Mouse (Mus musculus) bone marrow, adult 2 months (tissue): Measurements from ENCODE around the gene Fars2. TPM values are rescaled to one million over a fixed set of nuclear protein-coding genes. Genes with fewer than 3 reads are reported as not detected.

ENCODE experiments used
- H3K27ac ChIP-seq: fragments of 200-500 bp; 2 replicates; pipeline ENCODE4 v1.5.1; 2012; ENCODE audit warnings: low read depth, mild to moderate bottlenecking, control low read depth, inconsistent platforms, low read length; ENCODE audit not compliant: control insufficient read depth, poor library complexity, insufficient read depth
- H3K4me1 ChIP-seq: fragments of 200-500 bp; 2 replicates; pipeline ENCODE4 v1.6.1; 2011; ENCODE audit warnings: low read length; ENCODE audit not compliant: control insufficient read depth, insufficient read depth
- H3K4me3 ChIP-seq: fragments of 200-500 bp; replicated peaks from 2 replicates; pipeline ENCODE3; 2011; ENCODE audit warnings: mild to moderate bottlenecking, low read depth, low read length, control low read depth; ENCODE audit not compliant: control insufficient read depth
- CTCF ChIP-seq: fragments of 200-500 bp; IDR thresholded peaks from 2 replicates; pipeline ENCODE4 v1.5.1; 2011; ENCODE audit warnings: low read length, control low read depth; ENCODE audit not compliant: control insufficient read depth, insufficient read depth
- POLR2A ChIP-seq: fragments of 200-500 bp; IDR thresholded peaks from 2 replicates; pipeline ENCODE4 v1.6.1; 2011; ENCODE audit warnings: low read depth, mild to moderate bottlenecking, control low read depth, low read length, borderline replicate concordance; ENCODE audit not compliant: control insufficient read depth
- WGBS: fragments of 180-500 bp; shearing (Covaris S2); methylation state at CpG from one replicate; pipeline ENCODE4 v1.1.7; 2018; 5-methylcytosine and 5-hydroxymethylcytosine counted together
- polyA plus RNA-seq: library from polyadenylated mRNA; stranded (reverse); fragments of >200 nt; gene quantifications from 2 replicates; pipeline ENCODE4 v1.2.4, GENCODE M21; 2011; ENCODE audit warnings: low replicate concordance; ENCODE audit not compliant: missing spikeins, insufficient read depth, insufficient read length

The Fars2 gene
- polyA plus RNA-seq, 1 experiment, result 29.7 TPM

DNA sequence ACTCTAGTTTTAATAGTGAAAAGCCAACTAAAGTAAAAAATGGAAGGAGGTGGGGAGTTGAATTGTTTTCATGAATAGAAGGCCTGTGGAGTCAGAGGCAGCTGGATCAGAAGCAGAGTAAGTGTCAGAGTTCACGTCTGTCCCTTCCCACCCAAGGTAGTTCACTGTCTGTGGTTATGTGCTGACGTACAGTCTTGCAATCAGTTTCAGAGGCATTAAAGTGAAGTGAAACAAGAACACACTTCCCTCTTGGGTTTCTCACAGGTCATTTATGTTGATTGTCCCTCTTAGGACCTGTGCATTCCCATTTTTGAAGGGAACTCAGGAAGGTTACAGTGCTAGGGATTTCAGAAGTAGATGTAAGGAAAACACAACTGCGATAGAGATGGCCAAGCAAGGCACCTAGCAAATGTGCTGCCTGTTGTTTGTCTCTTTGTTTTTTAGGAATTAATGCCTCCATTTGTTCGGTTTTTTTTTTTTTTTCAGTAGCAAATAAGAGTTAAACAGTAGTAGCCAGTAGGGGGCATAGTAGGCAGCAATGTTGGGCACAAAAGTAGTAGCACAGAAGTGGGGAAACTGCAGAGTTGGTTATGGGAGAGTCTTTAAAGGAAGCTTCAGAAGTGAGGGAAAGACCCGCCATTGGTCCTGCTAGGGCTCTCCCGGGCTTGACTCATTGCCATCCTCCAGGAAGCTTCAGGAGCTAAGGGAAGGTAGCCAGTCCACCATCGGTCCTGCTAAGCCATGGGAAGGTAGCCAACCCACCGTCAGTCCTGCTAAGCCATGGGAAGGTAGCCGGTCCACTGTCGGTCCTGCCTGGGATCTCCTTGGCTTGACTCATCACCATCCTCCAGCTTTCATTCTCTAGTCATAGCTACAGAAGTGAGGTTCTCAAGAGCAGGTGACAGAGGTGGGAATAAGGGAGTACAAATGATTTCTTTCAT is 197.9 kb downstream of the Fars2 start:
- TF ChIP-seq POLR2A (no peak), CTCF (no peak)
- no peak overlapping the region for H3K4me3 ChIP-seq
- 73% methylated on average over 10 of the region's 10 CpGs for WGBS
- H3K27ac ChIP-seq, result no peak overlapping the region
- H3K4me1 ChIP-seq, result no peaks in the 10 kb centered on the region; the same call in 1 of the 2 replicates

DNA sequence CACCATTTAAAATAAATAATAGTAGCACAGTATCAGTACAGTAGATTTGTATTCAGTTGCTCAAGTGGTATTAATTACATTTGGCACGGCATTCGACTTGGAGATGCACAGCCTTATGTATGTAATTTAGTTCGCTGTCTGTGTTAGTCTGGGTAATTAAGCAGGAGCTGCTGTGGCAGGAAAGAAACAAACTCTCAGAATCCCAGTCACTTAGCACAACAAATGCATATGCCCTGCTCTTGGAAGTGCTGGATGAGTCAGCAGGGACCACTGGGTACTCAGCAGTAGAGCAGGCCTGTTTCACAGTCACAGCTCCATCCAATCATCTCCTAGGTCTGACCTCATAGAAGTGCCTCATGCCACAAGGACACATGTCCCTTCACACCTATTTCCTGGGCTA is 200.6 kb downstream of the Fars2 start:
- 89% methylated on average over 3 of the region's 3 CpGs for WGBS
- H3K27ac ChIP-seq, result no peak overlapping the region
- no peaks in the 10 kb centered on the region; the same call in 1 of the 2 replicates for H3K4me1 ChIP-seq
- no peak overlapping the region for H3K4me3 ChIP-seq
- TF ChIP-seq CTCF (no peak), POLR2A (no peak)

DNA sequence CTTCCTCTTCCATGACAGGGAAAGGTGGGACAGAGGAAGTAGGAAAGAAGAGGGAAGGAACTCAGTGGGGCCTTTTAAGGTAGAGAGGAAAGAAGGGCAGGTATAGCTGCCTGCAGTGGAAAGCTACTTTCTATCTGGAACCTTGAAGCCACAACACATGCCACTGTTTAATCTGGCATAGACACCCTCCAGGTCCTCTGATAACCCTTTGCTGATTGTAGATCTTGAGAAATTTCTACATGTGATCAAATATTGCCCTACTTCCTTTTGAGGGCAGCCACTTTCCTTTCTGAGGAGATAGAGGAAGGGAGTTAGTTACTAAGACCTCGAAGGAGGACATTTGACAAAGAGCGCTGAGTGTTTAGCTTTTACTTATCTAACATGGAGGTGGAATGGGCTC is 207.4 kb downstream of the Fars2 start:
- 36% methylated on average over 2 of the region's 2 CpGs for WGBS
- Histone ChIP-seq H3K27ac (no peak overlapping the region), H3K4me1 (no peaks in the 10 kb centered on the region), H3K4me3 (no peak overlapping the region)
- TF ChIP-seq CTCF, result no peak
- TF ChIP-seq POLR2A, result no peak

DNA sequence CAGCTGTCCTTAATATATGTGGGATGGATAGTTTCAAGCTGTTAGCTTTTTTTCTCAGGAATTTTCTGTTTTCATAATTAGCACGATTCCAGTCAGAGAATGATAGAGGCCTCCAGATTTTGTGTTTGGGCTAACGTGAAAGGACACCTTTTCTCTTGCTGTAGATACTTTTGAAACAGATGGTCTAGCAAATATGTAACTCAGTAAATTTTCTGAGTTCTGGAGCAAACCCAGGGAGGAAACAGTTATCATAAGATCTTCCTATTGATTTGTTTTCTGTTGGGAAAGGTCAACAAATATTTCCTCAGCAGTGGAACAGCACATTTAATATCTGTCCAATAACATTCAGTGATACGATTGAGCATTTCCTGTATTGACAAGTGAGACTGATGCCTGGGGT is 209.3 kb downstream of the Fars2 start:
- WGBS, result 84% methylated on average over 3 of the region's 3 CpGs
- no peak for TF ChIP-seq CTCF
- TF ChIP-seq POLR2A, result no peak
- no peaks in the 10 kb centered on the region for H3K4me1 ChIP-seq
- H3K4me3 ChIP-seq, result no peak overlapping the region
- H3K27ac ChIP-seq, result no peak overlapping the region

DNA sequence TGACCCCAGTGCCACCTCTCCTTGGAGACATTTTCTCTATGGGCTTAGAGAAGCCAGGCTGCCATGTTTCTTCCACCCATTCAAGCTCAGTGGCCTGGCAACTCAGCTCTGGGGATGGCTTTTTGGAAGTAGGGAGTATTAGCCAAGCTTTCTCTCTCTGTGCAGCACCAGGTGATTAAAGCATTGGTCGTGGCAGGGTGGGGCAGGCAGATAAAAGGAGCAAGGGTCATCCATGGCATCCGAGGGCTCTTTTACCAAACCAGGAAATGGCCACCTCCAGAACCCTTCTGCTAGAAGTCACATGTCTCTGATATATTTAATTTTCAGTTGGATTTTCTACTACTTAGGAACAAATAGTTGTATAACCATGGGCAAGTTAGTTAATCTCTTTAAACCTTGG is 212.7 kb downstream of the Fars2 start:
- H3K4me1 ChIP-seq, result no peaks in the 10 kb centered on the region
- no peak overlapping the region for H3K27ac ChIP-seq
- no peak overlapping the region for H3K4me3 ChIP-seq
- 81% methylated on average over 2 of the region's 2 CpGs for WGBS
- TF ChIP-seq CTCF (no peak), POLR2A (no peak)

DNA sequence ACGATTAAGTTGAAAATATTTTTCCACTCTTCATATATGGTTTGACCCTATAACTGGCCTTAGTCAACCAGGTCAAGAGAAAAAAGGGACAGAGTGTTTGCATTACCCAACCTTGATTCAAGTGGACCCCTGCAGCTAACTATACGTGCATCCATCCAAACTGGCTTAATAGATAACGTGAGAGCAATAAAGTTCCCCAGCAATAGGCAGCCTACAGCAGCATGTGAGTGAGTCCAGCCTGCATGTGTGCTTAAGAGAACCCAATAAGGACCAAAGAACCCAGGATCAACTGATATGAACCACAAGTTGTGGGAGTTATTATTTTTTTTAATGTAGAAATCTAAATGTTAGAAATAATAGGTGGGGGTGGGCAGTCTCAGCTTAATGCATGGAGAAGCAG is 213.3 kb downstream of the Fars2 start:
- Histone ChIP-seq H3K4me3 (no peak overlapping the region), H3K4me1 (no peaks in the 10 kb centered on the region), H3K27ac (no peak overlapping the region)
- TF ChIP-seq POLR2A, result no peak
- no peak for TF ChIP-seq CTCF
- WGBS, result 86% methylated on average over 3 of the region's 3 CpGs

DNA sequence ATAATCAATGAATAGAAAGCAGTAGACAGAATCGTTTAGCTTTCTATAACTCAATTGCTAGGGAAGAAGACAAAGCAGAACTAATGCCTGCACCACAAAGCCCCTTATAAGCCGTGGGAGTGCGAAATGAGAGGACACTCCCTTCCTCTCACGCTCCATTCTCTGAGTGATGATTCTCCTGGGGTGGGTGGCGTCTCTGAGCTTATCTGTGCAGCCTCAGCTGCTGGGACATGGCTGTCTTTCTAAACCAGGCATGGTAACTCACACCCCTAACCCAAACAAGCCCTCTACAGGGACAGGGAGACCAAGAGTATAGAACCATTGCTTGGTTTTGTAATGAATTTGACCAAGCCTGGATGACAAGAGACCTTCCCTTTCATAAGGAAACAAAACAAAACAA is 217.5 kb downstream of the Fars2 start:
- Histone ChIP-seq H3K4me1 (no peaks in the 10 kb centered on the region), H3K27ac (no peak overlapping the region), H3K4me3 (no peak overlapping the region)
- TF ChIP-seq POLR2A (no peak), CTCF (no peak)
- 61% methylated on average over 5 of the region's 5 CpGs for WGBS

DNA sequence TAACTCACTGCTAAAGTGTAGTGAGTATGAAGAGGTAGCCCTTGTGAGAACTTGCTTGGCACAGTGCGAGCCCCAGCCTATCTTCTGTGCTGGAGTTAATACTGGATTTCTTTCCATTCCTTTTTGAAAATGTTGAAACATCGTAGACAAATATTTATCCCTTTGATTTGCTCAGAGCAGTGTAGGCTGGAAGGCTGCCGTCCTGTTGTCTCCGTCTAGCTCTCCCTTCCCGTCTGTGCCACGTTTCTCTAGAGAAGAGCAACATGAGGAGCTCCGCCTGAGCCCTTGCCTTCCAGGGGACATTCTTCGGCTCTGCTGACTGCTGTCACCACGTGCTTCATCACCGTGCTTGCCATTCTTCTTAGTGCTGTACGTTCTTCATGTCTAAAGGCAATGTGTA is 234.3 kb downstream of the Fars2 start:
- 87% methylated on average over 11 of the region's 11 CpGs for WGBS
- no peak overlapping the region for H3K27ac ChIP-seq
- H3K4me1 ChIP-seq, result no peaks in the 10 kb centered on the region
- no peak overlapping the region for H3K4me3 ChIP-seq
- TF ChIP-seq CTCF (no peak), POLR2A (no peak)
